Mouse (Mus musculus) frontal cortex, postnatal 10 days (tissue): Measurements from ENCODE around the gene Mb.
"Not testable (repeated sequence)": the region's sequence is repeated elsewhere in the genome, so short reads cannot be mapped to it uniquely, and the experiment has no call there.

Experiments used
- DNase-seq, 2 experiments: peaks; one replicate each; pipeline ENCODE4 v3.0.0; 2022; ENCODE audit warnings: low spot score in 2 of 2, mixed read lengths in 1 of 2

Mb gene

GRCm38 (mm10) chr15:77065259-77065852 lies 14.9 kb upstream of the Mb start:
- no peak for DNase-seq

DNA sequence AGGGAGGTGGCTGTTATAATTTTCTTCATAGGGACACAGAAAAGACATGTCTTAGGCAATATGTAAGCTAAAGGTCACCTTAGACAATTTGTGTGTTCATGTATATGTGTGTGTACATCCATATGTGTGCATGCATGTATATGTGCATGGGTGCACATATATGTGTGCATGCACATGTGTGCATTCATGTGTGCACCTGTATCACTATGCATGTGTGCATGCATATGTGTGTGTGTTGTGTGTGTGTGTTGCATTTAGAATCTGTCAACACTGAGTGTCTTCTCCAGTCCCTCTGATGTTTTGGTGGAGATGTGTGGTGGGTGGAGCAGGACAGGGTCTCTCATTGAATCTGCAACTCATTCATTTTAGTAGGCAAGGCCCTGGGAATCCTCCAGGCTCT lies 12.3 kb upstream of the Mb start:
- DNase-seq, result no peak

GRCm38 (mm10) chr15:77059416-77059815 lies 8.9 kb upstream of the Mb start:
- not testable (repeated sequence) for DNase-seq

- no peak for DNase-seq
Measured at GRCm38 (mm10) chr15:77058566-77058965, 8.1 kb upstream of the Mb start.

GRCm38 (mm10) chr15:77056791-77057051 lies 6.3 kb upstream of the Mb start:
- no peak for DNase-seq

DNA sequence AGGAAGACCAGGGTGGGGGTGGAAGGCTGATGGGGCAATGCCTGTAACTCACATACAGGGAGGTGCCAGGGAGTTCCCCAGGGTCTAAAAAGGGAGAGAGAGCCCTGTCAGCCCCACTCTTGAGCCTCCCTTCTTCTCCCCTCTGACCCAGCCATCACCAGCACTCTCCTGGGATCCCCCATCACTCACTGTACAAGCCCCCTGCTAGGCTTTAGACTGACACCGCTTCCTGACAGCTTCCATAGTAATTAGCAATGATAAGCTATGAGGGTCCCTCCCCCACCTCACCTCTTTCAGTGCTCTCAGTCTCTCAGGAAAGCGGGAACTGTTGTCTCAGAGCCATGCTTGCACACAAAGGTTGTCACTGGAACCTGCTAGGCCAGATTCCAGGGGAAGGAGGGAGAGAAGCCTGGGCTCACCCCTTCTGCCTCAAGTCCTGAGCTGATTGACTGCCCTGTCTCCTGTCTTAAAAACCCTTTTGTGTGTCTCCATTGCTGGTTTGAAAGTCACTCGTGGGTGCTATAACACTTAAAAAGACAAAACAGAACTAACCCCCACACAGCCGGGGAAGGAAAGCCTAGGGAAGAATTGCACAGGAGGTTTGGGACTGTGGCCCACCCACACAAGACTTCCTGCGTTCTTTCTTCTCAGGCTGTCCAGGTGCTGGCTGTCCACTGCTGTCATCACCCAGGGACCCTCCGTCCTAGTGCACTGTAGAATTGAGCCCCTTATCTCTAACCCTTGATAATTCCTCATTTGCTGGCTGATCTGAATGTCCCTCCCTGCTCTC lies 5.7 kb upstream of the Mb start:
- no peak for DNase-seq

DNA sequence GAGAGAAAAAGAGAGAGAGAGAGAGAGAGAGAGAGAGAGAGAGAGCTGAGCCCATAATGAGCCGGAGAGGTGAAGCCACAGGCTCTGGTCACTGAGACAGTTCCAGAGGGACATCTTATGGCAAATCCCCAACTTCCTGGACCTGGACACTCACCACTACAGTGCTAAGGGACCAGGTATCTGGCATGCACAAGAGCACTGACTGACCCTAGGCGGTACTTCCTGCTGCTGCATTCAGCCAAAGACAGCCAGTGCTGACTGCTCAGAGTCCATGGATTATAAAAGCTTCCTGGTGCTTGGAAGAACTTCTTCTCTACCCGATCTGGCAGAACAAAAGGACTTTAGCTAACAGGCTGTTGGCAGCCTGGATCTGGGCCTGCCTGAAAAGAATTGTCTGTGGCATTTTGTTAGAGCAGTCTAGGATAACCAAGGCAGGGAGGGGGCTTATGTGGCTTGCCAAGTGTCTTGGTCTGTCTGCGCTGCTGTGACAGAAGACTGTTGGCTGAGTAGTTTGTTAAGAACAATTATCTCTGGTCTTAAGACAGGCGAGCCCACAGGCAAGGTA lies 4.2 kb upstream of the Mb start:
- no peak for DNase-seq

- DNase-seq, result no peak
Measured at GRCm38 (mm10) chr15:77053021-77053420, 2.6 kb upstream of the Mb start.

DNA sequence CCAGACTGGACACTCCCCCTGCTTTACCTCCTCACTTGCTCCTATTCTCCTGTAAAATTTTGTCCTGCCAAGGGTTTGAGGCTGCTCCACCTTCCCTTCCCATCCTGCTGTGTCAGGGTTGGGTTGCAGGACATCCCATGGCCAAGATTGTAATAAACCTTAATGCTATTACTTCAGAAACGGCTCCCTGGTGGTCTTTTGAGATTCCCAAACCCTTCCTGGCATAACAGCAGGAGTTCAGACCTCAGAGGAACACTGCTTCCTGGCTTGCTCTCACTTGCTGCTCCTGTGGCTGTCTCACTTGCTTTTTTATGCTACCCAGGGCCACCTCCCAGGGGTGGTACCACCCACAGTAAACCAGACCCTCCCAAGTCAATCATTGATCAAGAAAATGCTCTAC lies 1.7 kb upstream of the Mb start:
- DNase-seq, result no peak

- DNase-seq, result no peak
Measured at GRCm38 (mm10) chr15:77045609-77046008, 4.9 kb downstream of the Mb start.

- no peak for DNase-seq
Measured at GRCm38 (mm10) chr15:77044597-77045320, 5.7 kb downstream of the Mb start, which contains the start of gene Apol6. Gene Apol6 (plus strand): TSS chr15:77044729.

DNA sequence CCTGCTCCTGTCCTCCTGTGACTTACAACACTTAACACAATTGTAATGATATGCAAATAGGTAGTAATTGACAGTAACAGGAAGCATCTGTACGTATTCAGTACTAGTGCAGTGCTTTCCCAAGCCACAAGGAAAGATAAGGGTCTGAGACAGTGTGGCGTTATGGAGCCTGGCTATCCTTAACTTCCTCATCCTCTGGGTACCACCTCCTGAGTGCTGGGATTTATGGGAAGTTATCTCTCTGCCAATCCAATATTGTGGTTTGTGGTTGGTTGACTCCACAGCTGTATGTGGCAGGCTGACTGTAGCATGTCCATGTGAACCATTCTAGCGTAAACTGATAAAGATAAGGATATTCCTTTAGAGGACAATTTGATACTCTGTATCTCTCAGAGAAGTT lies 9.7 kb downstream of the Mb start:
- no peak for DNase-seq

- no peak for DNase-seq
Measured at GRCm38 (mm10) chr15:77039211-77039700, 11.2 kb downstream of the Mb start.

GRCm38 (mm10) chr15:77037278-77038161 lies 12.9 kb downstream of the Mb start:
- DNase-seq, result no peak

DNA sequence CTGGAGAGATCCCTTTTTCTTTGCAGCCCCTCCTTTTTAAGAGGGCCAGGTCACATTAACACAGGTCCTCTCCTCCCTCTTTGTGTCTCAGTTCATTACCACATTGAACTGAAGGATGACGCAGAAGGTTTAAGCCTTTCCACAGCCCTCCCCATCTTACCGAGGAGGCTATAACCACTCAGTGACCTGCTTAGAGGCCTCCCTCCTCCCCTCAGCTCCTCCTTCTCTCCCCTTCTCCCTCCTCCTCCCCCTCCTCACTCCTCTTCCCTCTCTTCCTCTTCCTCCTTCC lies 13.5 kb downstream of the Mb start:
- DNase-seq, result no peak

GRCm38 (mm10) chr15:77036320-77036988 lies 14.0 kb downstream of the Mb start:
- no peak for DNase-seq

DNA sequence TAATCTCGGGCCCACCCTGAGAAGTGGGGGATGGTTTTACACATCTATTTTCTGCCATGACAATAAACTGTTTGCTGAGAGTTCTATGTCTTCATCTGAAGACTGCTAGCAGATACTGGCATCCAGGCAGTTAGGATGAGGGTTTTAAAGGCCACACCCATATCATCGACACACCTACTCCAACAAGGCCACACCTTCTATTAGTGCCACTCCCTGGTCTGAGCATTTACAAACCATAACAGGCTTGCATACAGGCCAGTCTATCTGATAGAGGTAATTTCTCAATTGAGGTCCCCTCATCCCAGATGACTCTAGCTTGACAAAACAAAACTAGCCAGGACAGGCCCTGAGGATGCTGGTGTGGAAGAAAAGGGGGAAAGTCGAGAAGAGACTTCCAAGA lies 14.8 kb downstream of the Mb start:
- no peak for DNase-seq

DNA sequence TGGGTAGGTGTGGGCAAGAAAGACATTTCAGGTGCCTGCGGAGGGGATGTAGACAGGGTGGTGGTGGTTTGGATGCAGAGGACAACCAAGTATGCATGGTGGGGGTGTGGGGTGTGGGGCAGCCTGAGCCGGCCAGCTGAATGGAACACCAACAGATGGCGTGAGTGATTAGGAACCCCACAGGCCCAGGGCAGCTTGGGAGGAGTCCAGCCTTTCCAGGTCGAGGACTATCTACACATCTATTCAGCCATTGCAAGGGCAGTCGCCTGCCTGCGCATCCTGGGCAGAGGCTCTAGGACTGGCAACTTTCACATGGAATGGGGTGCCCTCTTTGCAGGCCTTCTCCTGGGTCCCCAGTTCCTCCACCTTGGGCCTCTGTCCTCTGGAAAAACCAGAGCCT lies 15.9 kb downstream of the Mb start:
- no peak for DNase-seq

DNA sequence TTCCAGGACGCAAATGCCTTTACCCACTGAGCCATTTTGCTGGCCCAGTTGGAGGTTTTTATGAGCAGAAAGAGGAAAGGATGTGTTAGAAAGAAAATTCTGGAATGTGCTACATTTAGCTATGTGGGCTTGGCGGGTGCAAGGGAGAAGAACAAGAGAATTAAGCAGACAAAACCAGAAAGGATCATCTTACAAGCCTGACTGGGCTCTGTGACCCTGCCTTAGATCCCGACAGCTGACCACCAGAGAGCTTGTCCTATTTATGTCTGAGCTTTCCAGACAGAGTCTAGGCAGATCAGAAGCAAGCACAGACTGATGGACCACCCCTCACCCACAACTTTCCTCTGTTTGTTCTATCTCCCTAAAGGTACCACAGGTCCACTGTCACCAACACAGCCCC lies 19.2 kb downstream of the Mb start:
- no peak for DNase-seq

- peak in 1 of 2 experiments; percentile 42 for DNase-seq
Measured at GRCm38 (mm10) chr15:77029331-77029991, 21.0 kb downstream of the Mb start.

DNA sequence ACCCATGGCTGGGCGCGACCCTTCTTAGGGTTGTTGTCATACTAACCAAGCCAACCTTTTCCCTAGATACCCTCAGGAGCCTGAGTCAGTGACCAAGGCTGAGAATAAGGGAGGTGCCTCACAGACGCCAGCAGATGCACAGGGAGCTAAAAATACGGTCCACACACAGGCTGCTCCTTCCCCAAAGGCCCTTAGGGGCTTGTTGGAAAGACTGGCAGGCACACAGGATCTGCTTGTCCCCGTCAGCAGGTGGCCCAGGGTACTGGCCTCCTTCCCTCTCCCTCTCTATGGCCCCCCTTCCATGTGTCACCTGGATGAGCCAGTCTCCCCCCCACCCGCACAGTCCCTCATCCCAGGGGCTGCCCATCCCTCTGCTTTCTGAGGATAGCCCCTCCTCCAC lies 22.8 kb downstream of the Mb start:
- DNase-seq, result no peak
